Mouse (Mus musculus) erythroid progenitor cell, adult 5-6 weeks (primary cell): ENCODE results near the gene Rnf220. TPM values are rescaled to one million over a fixed set of nuclear protein-coding genes. Genes with fewer than 3 reads are reported as not detected.

Experiments
- ATAC-seq: replicated peaks from 2 replicates; pipeline ENCODE4 v1.8.0; 2016; ENCODE audit warnings: moderate number of reproducible peaks, mild to moderate bottlenecking, moderate TSS enrichment, inconsistent platforms; ENCODE audit not compliant: poor library complexity, low FRiP score, severe bottlenecking
- total RNA-seq, 2 experiments: library from RNA; stranded (forward) in 1 of 2; stranded (reverse) in 1 of 2; fragments of 150-400 nt in 1 of 2; fragments of 186-747, 209-891 nt in 1 of 2; gene quantifications; 2 replicates each; pipeline versions ENCODE4 v1.2.3 to v1.2.4; 2015 to 2017; ENCODE audit warnings: low replicate concordance in 2 of 2

Gene Rnf220
- total RNA-seq, 2 experiments from 2014 or later = 21.9 to 22.6 TPM

GRCm38 (mm10) chr4:117447926-117448325 lies 48.9 kb downstream of the Rnf220 start:
- no peak for ATAC-seq

GRCm38 (mm10) chr4:117445516-117446207 lies 51.2 kb downstream of the Rnf220 start:
- no peak for ATAC-seq

GRCm38 (mm10) chr4:117438919-117439318 lies 57.9 kb downstream of the Rnf220 start:
- no peak for ATAC-seq

GRCm38 (mm10) chr4:117438064-117438463 lies 58.8 kb downstream of the Rnf220 start:
- no peak for ATAC-seq

- no peak for ATAC-seq
Measured at GRCm38 (mm10) chr4:117436995-117437660, 59.7 kb downstream of the Rnf220 start.

GRCm38 (mm10) chr4:117434336-117434735 lies 62.5 kb downstream of the Rnf220 start:
- ATAC-seq = no peak

GRCm38 (mm10) chr4:117429604-117430003 lies 67.2 kb downstream of the Rnf220 start:
- no peak for ATAC-seq

GRCm38 (mm10) chr4:117427540-117427939 lies 69.3 kb downstream of the Rnf220 start:
- ATAC-seq = no peak

GRCm38 (mm10) chr4:117421077-117421476 lies 75.8 kb downstream of the Rnf220 start:
- no peak for ATAC-seq

GRCm38 (mm10) chr4:117416827-117417226 lies 80.0 kb downstream of the Rnf220 start:
- ATAC-seq = no peak

- no peak for ATAC-seq
Measured at GRCm38 (mm10) chr4:117410049-117410410, 86.8 kb downstream of the Rnf220 start.

GRCm38 (mm10) chr4:117409144-117410048 lies 87.5 kb downstream of the Rnf220 start:
- ATAC-seq = no peak

GRCm38 (mm10) chr4:117407945-117408344 lies 88.9 kb downstream of the Rnf220 start:
- ATAC-seq = no peak

GRCm38 (mm10) chr4:117405999-117406398 lies 90.9 kb downstream of the Rnf220 start:
- ATAC-seq = no peak

- no peak for ATAC-seq
Measured at GRCm38 (mm10) chr4:117405211-117405610, 91.6 kb downstream of the Rnf220 start.

GRCm38 (mm10) chr4:117403411-117403810 lies 93.4 kb downstream of the Rnf220 start:
- ATAC-seq = no peak

GRCm38 (mm10) chr4:117397128-117397527 lies 99.7 kb downstream of the Rnf220 start:
- no peak for ATAC-seq

- no peak for ATAC-seq
Measured at GRCm38 (mm10) chr4:117393027-117393426, 103.8 kb downstream of the Rnf220 start.

- no peak for ATAC-seq
Measured at GRCm38 (mm10) chr4:117392391-117392790, 104.5 kb downstream of the Rnf220 start.

- no peak for ATAC-seq
Measured at GRCm38 (mm10) chr4:117391966-117392365, 104.9 kb downstream of the Rnf220 start.
